Mouse (Mus musculus) telencephalon, adult 2 months (tissue): ENCODE data around the gene Dock11.

ENCODE experiments used
- DNase-seq: peaks from one replicate; pipeline ENCODE4 v3.0.0-alpha.2; 2011; ENCODE audit warnings: low read depth, low spot score

The Dock11 gene

DNA sequence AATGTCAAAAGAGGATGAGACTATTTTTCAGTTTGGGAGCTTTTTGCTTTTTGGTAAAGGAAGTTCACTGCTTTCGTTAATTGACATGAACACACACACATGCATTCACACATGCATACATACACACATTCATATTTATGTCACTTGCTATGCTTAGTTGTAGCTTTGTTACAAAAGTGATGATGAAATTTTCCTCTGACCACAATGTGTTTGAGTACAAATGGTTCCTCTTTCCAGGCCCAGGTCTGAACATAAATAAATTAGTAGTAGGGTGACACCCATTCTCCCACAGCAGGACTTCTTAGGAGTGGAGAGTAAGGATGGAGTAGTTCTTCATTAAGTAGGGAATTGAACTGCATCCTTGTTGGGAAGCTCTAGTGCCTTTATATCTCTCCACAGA lies 212.3 kb downstream of the Dock11 start:
- no peak for DNase-seq

- DNase-seq: no peak
These were observed 212.7 kb downstream of the Dock11 start for GRCm38 (mm10) chrX:36101318-36101717.

DNA sequence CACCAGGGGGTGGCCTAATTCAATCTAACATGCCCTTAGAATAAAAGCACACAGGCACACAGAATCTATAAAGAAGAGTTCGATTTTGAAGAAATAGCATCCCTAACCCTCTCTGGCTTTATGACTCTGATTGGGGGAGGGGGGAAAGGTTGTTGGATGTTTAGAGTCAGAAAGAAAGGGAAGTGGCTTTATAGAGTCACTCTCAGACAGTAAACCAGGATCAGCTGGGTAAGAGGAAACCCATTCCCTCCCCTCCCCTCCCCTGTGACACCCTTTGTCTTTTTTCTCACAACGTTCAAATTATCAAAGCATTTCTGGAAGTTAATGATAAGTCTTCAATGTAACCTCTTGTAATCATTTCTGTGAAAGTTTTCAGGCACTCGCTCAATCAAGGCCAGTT lies 220.0 kb downstream of the Dock11 start:
- DNase-seq: no peak

- DNase-seq: no peak
These were observed 223.2 kb downstream of the Dock11 start, which contains the start of gene Il13ra1 for GRCm38 (mm10) chrX:36111622-36112421. Il13ra1 (plus strand) TSS chrX:36112110.

- DNase-seq: no peak
These were observed 223.8 kb downstream of the Dock11 start for GRCm38 (mm10) chrX:36112422-36112750.

DNA sequence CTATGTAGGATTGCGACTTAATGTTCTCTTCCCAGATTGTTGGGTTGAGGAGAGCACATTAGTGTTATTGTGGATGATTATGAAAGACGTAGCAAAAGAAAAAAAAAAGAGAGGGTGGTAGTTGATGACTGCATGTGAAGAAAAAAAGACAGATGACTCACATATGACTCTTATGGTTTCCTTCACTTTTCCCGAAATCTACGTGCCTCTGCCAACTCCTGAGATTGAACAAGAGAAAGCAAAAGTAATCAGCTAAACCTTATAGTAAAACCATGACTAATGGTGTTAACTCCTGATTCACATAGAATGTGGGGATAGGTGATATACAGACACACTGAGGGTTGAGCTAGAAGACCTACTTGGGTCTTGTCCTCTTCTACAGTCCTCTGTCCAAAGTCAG lies 226.5 kb downstream of the Dock11 start:
- DNase-seq: no peak
